Mouse (Mus musculus) thymus, adult 2 months (tissue): ENCODE results near the gene Zfp287. TPM values are rescaled to one million over a fixed set of nuclear protein-coding genes. Genes with fewer than 3 reads are reported as not detected.

Source experiments
- DNase-seq: peaks from one replicate; pipeline ENCODE4 v3.0.0; 2021
- H3K27ac ChIP-seq: fragments of 200-500 bp; 2 replicates; pipeline ENCODE4 v1.5.1; 2012; ENCODE audit warnings: low read length, control low read depth; ENCODE audit not compliant: control insufficient read depth, insufficient read depth
- H3K27me3 ChIP-seq: fragments of 200-500 bp; 2 replicates; pipeline ENCODE4 v1.6.1; 2012; ENCODE audit warnings: mild to moderate bottlenecking, low read length, moderate library complexity, mixed read lengths; ENCODE audit not compliant: control insufficient read depth, insufficient read depth
- H3K36me3 ChIP-seq: fragments of 200-500 bp; 2 replicates; pipeline ENCODE4 v1.6.1; 2012; ENCODE audit warnings: mild to moderate bottlenecking, low read length, moderate library complexity; ENCODE audit not compliant: control insufficient read depth, insufficient read depth
- H3K4me1 ChIP-seq: fragments of 200-500 bp; replicated peaks from 2 replicates; pipeline ENCODE4 v1.6.1; 2012; ENCODE audit warnings: low read length; ENCODE audit not compliant: control insufficient read depth, insufficient read depth
- H3K4me3 ChIP-seq: fragments of 200-500 bp; 2 replicates; pipeline ENCODE4 v1.5.1; 2012; ENCODE audit warnings: mild to moderate bottlenecking, low read length, control low read depth, moderate library complexity; ENCODE audit not compliant: control insufficient read depth, insufficient read depth
- CTCF ChIP-seq: fragments of 200-500 bp; IDR thresholded peaks from 2 replicates; pipeline ENCODE4 v1.5.1; 2012; ENCODE audit warnings: mild to moderate bottlenecking, control low read depth, low read length, moderate library complexity, borderline replicate concordance; ENCODE audit not compliant: control insufficient read depth, poor library complexity, insufficient read depth; ENCODE audit errors: extremely low read depth
- POLR2A ChIP-seq: fragments of 200-500 bp; IDR thresholded peaks from 2 replicates; pipeline ENCODE4 v1.6.1; 2012; ENCODE audit warnings: mild to moderate bottlenecking, low read length, control low read depth, moderate library complexity; ENCODE audit not compliant: control insufficient read depth, poor library complexity, insufficient read depth; ENCODE audit errors: extremely low read depth
- WGBS: fragments of 180-500 bp; shearing (Covaris S2); methylation state at CpG from one replicate; pipeline ENCODE4 v1.1.7; 2018; 5-methylcytosine and 5-hydroxymethylcytosine counted together
- polyA plus RNA-seq: library from polyadenylated mRNA; depleted of rRNA; stranded (reverse); fragments of >200 nt; gene quantifications from 2 replicates; pipeline ENCODE4 v1.2.3, GENCODE M21; 2012

Gene Zfp287
- polyA plus RNA-seq, 1 experiment, result 1.9 TPM

GRCm38 (mm10) chr11:62693299-62694184 lies 38.2 kb downstream of the Zfp287 start:
- Histone ChIP-seq H3K27me3 (no peaks in the 10 kb centered on the region), H3K36me3 (no peaks in the 10 kb centered on the region), H3K4me3 (no peak overlapping the region), H3K4me1 (no peaks in the 10 kb centered on the region), H3K27ac (no peak overlapping the region)
- TF ChIP-seq CTCF, result no peak
- TF ChIP-seq POLR2A, result no peak
- WGBS, result 16% methylated on average over 11 of the region's 11 CpGs
- peak; percentile 10 for DNase-seq

- no peak overlapping the region for H3K4me3 ChIP-seq
- 94% methylated on average over 3 of the region's 3 CpGs for whole genome bisulfite sequencing
These were observed 40.1 kb downstream of the Zfp287 start for GRCm38 (mm10) chr11:62691592-62691991.

GRCm38 (mm10) chr11:62679954-62680353 lies 51.8 kb downstream of the Zfp287 start:
- no peak for TF ChIP-seq POLR2A
- no peak for TF ChIP-seq CTCF
- H3K36me3 ChIP-seq, result no peaks in the 10 kb centered on the region
- H3K27me3 ChIP-seq, result no peaks in the 10 kb centered on the region
- peaks cover 13% of the 10 kb centered on the region for H3K4me1 ChIP-seq
- no peak overlapping the region for H3K4me3 ChIP-seq
- no peak overlapping the region for H3K27ac ChIP-seq
- WGBS, result 93% methylated on average over 4 of the region's 4 CpGs
- DNase-seq, result no peak

More at GRCm38 (mm10) chr11:62691592-62691991, 40.1 kb downstream of the Zfp287 start:
- Histone ChIP-seq H3K27me3 (no peaks in the 10 kb centered on the region), H3K36me3 (no peaks in the 10 kb centered on the region), H3K27ac (no peak overlapping the region), H3K4me1 (no peaks in the 10 kb centered on the region)
- TF ChIP-seq POLR2A, result no peak
- TF ChIP-seq CTCF, result no peak
- no peak for DNase-seq

GRCm38 (mm10) chr11:62678778-62679354 lies 52.8 kb downstream of the Zfp287 start:
- no peaks in the 10 kb centered on the region for H3K36me3 ChIP-seq
- no peak for TF ChIP-seq POLR2A
- TF ChIP-seq CTCF, result no peak
- 73% methylated on average over 7 of the region's 7 CpGs for WGBS
- peaks cover 13% of the 10 kb centered on the region for H3K4me1 ChIP-seq
- H3K27ac ChIP-seq, result no peak overlapping the region
- no peak for DNase-seq
- H3K4me3 ChIP-seq, result no peak overlapping the region
- H3K27me3 ChIP-seq, result no peaks in the 10 kb centered on the region

- 92% methylated on average over 4 of the region's 4 CpGs for WGBS
- DNase-seq, result no peak
- H3K4me3 ChIP-seq, result no peak overlapping the region
- H3K36me3 ChIP-seq, result no peaks in the 10 kb centered on the region
- no peak overlapping the region for H3K27ac ChIP-seq
- TF ChIP-seq CTCF (no peak), POLR2A (no peak)
- peaks cover 13% of the 10 kb centered on the region for H3K4me1 ChIP-seq
- no peaks in the 10 kb centered on the region for H3K27me3 ChIP-seq
These were observed 55.5 kb downstream of the Zfp287 start for GRCm38 (mm10) chr11:62676290-62676596.

- Histone ChIP-seq H3K4me3 (peak overlapping the region; percentile 36), H3K27me3 (no peaks in the 10 kb centered on the region), H3K27ac (no peak overlapping the region), H3K36me3 (no peaks in the 10 kb centered on the region), H3K4me1 (peaks cover 13% of the 10 kb centered on the region)
- DNase-seq, result peak; percentile 58
- TF ChIP-seq CTCF, result peak; percentile 50; the same call in 1 of the 2 replicates
- TF ChIP-seq POLR2A, result no peak
- 25% methylated on average over 17 of the region's 17 CpGs for WGBS
These were observed 56.0 kb downstream of the Zfp287 start for GRCm38 (mm10) chr11:62675480-62676289.
